Mouse (Mus musculus) spleen, postnatal 4 days (tissue): ENCODE measurements at regions not wholly inside any gene's neighbourhood (a gene's known extent, or its start where the extent isn't known, plus 50 kb on each side); places are given as distances from the start of the nearest gene placed in this dataset.

Experiments
- DNase-seq, 2 experiments: peaks; one replicate each; pipeline ENCODE4 v3.0.0; 2022; ENCODE audit warnings: low spot score in 2 of 2

DNA sequence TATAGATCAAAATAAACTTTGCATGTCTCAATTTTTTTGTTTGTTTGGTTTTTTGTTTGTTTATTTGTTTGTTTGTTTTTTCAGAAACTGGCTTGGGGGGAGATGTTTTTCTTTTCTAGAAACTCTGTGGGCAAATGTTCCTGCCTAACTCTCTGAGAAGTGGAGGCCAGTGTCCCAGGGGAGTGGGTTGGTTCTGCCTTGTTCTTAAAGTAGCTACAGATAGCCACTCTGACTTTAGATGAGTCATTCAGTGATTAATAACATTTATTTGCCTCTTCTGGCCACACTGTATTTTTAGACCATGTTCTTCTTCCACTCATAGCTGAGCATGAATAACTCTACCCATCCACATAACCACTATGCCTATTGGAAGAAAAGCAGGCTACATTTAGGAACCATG is 405.6 kb upstream of the Adamts16 start:
- no peak for DNase-seq

- no peak for DNase-seq
Measured at GRCm38 (mm10) chr13:71245326-71245725, 403.7 kb upstream of the Adamts16 start.

DNA sequence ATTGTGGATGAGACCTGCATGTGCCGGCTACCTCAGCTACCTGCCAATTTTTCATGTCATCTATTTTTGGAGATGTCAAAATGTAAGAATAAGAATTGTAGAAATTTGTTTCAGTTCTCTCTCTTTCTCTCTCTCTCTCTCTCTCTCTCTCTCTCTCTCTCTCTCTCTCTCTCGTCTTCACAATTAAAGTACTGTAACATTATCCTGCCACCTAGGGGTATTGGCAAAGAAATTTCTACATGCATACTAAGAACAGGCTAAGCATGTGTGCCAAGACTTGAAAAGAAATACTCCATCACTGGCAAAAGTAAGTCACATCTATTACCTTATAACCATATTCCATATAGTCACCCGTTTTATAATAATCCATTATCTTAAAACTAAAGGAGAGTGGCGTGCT is 398.2 kb upstream of the Adamts16 start:
- no peak for DNase-seq

DNA sequence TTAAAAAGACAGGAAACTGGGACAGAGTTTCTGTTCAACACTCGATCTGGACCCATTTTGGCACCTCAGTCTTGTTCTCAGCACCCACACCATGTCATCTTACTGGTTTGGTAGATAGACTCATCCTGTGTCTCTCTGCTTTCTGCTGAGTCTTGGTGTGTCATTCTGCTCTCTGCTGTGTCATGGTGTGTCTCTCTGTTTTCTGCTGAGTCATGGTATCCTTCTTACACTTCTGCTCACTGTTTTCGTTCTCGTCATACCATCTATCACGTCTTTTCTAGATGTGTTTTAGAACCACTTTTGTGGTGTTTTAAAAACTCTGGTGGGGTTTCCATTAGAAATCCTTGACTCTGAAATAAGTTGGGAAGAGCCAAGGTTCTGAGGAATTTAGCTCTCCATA is 393.7 kb upstream of the Adamts16 start:
- no peak for DNase-seq

DNA sequence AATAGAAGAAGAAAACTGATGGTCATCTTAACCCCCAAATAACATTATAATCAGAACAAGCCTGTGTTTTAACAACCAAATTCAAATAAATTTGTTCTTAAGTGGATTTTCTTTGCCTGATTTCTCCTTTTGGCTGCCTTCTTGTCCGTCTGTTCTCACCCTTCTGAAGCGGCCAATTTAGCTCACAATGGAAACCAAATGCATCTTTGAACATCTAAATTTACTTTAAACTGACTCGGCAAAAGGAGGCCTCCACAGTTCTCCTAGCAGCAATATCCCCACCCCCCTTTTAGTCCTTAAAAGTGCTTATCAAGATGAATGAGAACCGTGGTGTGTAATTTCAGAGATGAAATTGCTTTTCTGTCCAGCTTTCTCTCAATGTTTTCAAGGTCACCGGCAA is 389.6 kb upstream of the Adamts16 start:
- no peak for DNase-seq

DNA sequence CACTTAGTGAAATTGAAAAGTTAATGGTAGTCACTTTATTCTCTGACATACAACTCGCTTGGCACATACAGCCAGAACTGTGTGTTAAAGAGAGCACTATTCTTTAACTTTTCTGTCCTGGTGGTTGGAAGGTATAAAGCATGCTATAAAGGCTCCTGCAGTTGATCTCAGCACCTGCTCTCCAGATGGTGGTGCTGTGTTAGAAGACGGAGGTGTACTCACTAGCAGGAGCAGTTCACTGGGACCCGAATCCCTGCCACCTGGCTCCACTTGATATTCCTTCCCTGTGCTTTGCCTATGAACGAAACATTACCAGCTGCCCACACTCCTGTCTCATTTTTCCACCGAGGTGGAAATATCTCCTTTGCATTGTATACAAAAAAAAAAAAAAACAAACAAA is 373.2 kb upstream of the Adamts16 start:
- no peak for DNase-seq

DNA sequence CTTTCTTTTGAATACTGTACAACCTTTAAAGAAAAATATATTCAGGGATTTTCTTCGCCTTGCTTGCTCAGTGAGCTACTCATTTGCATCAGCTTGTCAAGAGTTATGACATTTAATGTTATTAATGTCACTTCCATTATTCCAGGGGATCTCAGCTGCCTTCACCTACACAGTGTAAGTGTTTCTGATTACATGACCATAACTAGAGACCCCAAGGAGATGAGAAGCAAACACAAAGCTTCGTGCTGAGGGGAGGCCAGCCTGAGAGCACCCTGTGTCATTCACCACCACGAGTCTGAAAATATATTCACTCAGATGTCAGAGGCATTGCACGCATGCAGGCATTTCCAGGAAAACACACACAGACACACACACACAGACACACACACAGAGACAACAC is 369.8 kb upstream of the Adamts16 start:
- no peak for DNase-seq

- DNase-seq: no peak
Measured at GRCm38 (mm10) chr13:71210658-71211251, 369.1 kb upstream of the Adamts16 start.

DNA sequence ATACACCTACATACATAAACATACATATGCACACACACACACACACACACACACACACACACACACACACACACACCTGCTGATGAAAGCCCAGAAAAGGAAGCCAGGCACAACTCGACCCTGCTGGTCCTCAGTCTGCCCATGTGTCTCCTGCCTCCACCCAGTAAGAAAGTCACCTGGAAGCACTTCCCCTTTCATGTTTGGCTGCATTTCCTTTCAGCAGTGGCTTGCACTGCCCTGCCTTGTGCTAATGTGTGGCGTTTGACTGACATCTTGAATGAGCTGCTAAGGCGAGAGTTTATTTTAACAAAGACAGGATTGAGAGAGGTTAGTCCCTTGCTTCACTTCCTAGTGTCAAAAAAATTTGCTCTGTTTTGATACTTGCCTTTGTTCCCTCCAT is 364.1 kb upstream of the Adamts16 start:
- DNase-seq: no peak

GRCm38 (mm10) chr13:71200656-71201055 is 359.0 kb upstream of the Adamts16 start:
- DNase-seq: no peak

DNA sequence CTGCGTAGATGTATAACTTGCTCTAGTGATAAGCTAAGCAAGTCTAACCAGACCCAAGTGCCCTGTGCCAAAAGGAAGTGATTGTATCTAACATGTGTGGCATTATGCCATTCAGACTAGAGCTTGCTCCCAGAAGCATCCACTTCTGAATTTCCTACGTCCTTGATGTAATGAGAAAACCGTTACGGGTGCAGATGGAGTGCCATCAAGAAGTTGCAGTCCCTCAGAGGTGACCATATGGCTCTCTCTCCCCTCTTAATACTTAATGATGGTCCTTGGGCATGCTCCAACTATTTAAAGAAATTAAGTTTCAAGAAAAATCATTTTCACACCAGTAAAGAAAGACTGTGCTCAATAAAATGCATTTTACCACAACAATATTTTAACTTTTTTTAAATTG is 354.1 kb upstream of the Adamts16 start:
- DNase-seq: no peak

- DNase-seq: no peak
Measured at GRCm38 (mm10) chr13:71184500-71184899, 342.9 kb upstream of the Adamts16 start.

DNA sequence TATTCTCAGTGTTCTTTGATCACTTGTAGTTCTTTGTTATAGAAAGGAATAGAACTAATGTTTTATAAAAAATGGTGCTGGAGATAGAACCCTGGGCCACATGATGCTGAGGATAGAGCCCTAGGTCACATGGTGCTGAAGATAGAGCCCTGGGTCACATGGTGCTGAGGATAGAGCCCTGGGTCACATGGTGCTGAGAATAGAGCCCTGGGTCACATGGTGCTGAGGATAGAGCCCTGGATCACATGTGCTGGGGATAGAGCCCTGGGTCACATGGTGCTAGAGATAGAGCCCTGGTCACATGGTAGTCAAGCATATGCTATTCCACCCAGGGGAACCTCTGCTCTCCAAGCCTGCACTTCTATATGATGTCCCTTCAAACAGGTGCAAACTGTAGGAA is 337.5 kb upstream of the Adamts16 start:
- no peak for DNase-seq

DNA sequence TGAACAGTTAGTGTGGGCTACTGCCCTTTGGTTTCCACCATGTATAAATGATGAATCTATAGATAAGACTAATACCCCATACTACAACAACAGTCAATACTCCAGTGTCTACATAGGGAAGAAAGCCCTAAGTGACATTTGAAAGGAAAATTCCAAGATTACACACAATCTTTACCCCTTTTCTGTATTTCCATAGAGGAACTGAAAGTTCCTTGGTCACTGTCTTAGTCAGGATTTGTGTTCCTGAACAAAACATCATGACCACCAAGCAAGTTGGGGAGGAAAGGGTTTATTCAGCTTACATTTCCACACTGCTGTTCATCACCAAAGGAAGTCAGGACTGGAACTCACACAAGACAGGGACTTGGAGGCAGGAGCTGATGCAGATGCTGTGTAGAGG is 332.7 kb upstream of the Adamts16 start:
- no peak for DNase-seq

DNA sequence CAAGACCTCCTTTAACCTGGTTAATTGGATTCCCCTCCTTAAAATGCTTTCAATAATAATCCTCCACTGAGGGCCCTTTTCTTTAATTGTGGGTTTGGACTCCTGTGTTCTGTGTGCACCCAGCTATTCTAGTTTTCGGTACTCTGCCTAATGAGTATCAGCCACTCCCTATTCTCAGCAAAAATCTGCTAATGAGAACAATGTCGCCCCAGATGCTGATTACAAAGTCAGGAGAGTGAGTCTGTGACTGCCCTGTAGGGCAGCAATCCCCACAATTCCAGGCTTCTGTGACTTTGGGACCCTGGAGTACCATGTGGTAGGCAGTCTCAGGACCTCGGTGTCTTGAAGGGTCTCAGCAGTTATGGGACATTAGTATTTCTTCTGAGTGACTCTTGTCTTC is 324.6 kb upstream of the Adamts16 start:
- no peak for DNase-seq

GRCm38 (mm10) chr13:71165096-71165920 is 323.7 kb upstream of the Adamts16 start:
- no peak for DNase-seq

DNA sequence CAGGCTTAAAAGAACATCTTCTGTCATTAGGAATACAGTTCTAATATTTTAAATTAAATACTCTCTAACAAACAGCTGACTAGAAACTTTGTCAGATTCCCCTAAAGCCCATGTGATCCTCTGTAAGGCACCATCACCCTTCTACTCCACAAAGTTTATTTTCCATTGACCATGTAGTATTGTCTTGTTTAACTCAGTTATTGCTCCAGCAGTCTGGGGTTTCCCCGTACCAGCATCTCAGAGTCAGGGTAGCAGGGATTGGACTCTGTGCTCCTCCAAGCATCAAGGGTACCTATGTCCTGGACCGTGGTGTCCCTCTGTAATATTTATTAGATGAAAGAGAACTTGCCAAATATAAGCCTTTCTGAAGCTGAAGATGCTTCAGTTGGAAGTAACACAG is 322.4 kb upstream of the Adamts16 start:
- DNase-seq: no peak

DNA sequence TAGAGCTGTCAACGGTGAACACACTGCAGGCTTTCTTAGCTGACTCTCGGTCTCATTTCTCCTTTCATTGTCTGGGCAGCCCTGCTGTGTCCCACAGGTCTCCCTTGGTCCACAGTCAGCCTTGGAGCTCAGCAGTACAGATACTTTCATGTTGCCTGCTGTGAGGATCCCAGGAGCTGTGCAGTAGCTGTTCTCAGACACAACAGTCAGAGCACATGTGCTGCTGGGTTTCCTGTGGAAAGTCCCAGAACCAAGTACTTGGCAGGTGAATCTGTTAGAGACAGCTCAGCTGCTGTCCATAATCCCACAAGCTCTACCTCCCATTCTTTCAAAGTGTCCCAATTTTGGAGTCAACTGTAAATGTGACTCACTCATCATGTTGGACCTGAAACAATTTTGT is 321.3 kb upstream of the Adamts16 start:
- DNase-seq: no peak

DNA sequence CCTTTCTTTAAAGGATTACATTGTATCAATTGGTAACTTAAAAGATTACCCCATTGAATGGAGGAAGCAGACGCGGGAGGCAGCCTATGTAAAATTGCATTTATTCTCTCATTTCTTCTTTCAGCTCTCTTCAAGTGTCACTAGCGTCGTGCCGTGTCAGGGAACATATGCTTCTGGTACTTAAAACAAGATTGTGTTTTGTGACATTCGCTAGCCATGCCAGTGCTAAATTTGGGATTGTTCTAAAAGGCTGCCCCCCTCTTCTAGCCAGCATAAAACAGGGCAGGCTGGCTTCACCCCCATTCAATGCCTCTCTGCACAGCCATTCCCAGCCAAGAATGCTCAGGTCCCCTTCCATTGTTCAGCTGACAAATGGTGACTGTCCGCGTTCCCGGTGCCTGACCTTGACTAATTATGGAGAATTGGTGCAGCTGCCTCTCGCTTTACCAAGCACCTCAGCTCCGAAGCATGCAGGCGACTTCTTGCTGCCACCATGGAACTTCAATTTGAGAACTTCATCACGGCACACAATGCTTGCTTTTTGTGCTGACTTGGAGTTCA is 316.8 kb upstream of the Adamts16 start:
- DNase-seq: no peak

GRCm38 (mm10) chr13:71157656-71158299 is 316.2 kb upstream of the Adamts16 start:
- no peak for DNase-seq

DNA sequence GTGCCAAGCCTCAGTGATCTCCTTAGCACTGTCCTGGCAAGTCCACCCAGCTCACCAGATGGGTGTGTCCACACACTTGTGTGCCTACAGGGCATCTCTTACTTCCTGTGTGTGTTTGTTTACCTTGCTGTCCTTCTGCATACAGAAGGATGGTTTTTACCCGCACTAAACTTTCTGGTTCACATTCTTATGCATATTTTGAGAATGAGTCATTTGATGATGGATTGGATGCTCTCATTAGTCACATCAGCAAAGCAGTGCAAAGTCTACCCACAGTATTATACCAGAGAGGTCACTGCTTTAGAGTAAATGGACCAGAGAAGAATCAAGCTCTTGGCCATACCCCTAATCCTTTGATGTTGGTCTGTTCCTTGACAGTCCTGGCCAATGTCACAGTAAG is 308.5 kb upstream of the Adamts16 start:
- DNase-seq: no peak

DNA sequence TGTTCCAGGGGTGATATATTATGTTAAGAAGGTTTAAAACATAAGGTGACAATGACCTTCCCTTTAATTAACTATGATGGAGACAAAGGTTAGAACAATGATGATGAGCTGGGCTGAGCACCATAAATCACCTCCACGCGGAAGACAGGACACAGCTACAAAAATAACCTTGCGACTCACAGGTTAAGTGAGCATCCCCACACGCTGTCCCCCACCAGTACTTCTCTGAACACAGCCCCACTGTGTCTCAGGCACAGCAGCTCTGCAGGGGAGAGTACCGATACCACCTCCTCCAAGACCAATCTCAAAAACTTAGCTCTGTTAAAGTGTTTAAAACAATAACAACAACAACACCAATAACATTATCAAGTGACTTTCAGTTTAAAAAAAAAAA is 307.7 kb upstream of the Adamts16 start:
- peak in 1 of 2 experiments; percentile 35 for DNase-seq
